Mouse (Mus musculus) urinary bladder, adult 18-20 months (tissue): ENCODE data around the gene Ranbp9.

Experiments
- DNase-seq, 2 experiments: peaks; one replicate each; pipeline ENCODE4 v3.0.0; 2022; ENCODE audit warnings: low spot score in 2 of 2, mixed read lengths in 2 of 2

Gene Ranbp9

DNA sequence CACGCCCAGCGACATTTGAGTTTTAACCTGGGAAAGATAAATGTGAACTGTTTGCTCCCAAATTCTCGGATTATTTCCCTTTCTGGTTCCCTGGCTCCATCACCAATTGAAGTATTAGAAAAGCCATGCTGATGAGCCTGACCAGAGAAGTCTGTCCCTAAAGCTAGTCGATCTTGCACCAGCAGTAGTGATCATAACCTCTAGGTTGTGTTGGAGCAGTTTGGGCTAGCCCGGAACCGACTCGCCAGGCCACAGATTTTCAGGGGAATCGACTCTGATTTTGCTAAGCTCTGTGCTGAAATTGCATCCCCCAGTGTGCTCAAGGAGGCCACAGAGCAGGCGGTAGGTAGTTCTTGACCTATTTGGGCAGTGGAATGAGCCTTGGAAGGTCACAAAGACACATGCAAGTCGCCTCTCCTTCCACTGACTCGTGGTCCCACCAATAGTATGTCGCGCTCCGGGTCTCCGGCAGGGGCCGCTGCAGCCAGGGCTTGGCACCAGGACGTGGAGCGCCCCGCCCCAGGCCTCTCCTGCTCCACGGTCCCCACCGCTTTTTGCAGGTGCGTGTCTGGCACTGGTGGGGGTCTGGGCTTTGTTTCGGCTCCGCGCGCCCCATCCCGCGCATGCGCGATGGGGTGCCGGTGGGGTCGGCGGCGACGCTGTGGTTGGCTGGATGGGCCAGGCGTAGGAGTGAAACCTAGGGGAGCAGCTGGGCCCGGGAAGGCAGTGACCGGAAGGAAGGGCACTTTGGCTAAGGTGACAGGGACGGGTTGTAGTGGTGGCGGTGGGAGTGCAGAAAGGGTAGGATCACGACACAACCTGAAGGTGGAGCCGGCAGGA, 115.9 kb downstream of the Ranbp9 start, which contains the start of gene Sirt5:
Gene Sirt5 (plus strand): TSS at position 512 of the 840 bp plus-strand sequence.
- peak; percentile 82 to 92 for DNase-seq

DNA sequence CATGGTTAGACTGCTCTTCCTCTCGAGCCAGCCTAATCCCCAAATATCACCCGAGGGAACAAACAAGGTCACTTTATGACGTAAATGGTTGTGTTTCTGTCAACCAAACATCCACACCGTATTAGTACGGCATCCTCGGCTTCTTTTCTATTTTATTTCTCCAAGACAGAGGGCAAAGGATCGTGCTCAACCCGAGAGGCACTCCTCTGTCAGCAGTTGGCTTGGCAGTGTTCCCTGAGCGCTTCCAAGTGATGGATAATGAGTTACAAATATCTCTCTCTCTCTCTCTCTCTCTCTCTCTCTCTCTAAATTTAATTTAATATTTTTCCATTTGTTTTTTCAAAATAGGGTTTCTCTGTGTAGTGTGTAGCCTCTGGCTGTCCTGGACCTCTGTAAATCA, 118.7 kb downstream of the Ranbp9 start:
- DNase-seq, result no peak

DNA sequence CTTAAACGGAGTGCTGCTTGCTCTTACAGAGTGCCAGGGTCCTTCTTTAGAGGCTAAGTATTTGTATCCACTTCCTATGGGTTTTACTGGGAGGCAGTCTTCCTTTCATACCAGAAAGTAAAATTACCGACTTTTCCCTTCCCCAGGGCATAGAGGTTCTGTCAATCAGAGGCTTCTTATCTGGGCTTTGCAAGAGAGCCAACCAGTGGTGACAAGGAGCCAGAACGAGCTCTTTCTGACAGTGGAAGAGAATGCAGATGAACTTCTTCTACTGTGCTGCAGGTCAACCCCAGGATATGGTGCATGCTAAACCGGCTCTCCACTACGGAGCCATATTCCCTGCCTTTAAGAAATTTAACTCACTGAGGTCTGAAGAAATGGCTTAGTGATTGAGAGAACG, 120.5 kb downstream of the Ranbp9 start:
- no peak for DNase-seq

DNA sequence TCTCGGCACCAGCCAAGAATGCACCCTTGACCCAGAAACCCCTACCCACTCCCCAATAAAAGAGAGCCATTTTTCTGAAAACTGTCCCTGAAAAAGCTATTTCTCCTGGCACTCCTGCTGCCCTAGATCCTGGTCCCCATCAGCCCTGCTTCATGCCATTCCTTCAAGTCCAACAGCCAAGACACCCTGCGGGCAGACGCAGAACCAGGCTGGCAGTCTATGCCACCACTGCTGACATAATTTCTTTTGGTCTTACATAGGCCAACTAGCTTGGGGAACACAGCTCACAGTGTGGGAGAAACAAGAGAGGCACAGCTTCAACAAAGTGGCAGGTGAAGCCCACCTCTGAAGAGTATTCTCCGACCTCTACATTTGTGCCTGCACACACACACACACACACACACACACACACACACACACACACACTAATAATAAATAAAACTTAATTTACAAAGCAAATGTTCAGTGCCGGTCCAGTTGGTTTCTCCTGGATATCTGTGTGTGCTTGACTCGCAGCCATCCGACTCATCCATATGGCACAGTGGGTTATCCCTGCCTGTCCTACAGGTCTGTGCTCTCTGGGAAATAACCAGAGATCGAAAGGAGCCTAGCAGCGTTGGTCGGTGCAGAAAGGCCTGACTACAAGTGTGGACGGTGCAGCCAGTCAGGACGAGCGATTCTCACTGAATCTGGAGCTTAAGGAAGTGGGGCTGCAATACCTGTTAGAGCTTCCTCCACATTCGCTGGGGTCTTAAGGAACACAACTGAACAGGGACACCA, 124.5 kb downstream of the Ranbp9 start:
- no peak for DNase-seq

DNA sequence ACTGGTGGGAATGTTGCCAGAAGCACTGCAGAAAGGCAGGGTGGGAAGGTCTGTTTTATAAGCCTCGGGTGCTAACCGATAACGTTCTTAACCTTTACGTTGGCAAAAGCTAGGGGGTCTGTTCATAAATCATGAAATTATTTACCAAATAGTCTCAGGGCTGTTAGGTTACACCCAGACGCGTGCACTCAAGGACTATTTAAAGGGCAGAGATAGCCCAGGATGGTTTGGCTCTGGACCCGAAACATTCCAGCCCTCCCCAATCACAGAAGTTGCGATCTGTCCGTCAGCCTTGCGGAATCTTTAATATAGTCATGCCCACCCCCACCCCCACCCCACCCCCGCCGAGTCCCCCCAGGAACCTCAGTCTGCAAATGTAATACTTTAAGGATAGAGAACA, 126.7 kb downstream of the Ranbp9 start:
- DNase-seq, result no peak

DNA sequence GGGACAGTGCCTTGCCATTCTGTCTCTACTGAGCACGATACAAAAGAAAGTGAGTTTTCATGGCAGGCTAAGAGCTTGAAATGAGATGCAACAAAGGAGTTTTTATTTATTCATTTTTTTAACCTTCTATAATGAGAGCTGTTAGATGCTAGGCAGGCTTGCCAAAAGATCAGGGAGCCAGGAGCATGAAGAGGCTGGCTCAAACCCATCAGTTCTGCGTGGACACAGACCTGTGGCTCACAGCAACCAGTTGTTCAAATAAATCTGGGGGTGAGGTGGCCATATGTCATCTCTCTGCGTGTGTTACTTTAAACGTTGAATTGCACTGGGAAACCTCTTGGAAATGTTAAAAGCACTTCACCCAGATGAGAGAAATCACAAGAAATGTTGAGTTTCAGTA, 127.7 kb downstream of the Ranbp9 start:
- DNase-seq, result no peak
